Mouse (Mus musculus) gonadal fat pad, adult 2 months (tissue): ENCODE data around the gene Zmiz1. TPM values are rescaled to one million over a fixed set of nuclear protein-coding genes. Genes with fewer than 3 reads are reported as not detected.

ENCODE experiments used
- DNase-seq: peaks from one replicate; pipeline ENCODE4 v3.0.0-alpha.2; 2012; ENCODE audit warnings: low read depth
- polyA plus RNA-seq: library from polyadenylated mRNA; depleted of rRNA; stranded (reverse); fragments of >200 nt; gene quantifications from 2 replicates; pipeline ENCODE4 v1.2.3, GENCODE M21; 2012

The Zmiz1 gene
- polyA plus RNA-seq, 1 experiment, result 16.3 TPM

DNA sequence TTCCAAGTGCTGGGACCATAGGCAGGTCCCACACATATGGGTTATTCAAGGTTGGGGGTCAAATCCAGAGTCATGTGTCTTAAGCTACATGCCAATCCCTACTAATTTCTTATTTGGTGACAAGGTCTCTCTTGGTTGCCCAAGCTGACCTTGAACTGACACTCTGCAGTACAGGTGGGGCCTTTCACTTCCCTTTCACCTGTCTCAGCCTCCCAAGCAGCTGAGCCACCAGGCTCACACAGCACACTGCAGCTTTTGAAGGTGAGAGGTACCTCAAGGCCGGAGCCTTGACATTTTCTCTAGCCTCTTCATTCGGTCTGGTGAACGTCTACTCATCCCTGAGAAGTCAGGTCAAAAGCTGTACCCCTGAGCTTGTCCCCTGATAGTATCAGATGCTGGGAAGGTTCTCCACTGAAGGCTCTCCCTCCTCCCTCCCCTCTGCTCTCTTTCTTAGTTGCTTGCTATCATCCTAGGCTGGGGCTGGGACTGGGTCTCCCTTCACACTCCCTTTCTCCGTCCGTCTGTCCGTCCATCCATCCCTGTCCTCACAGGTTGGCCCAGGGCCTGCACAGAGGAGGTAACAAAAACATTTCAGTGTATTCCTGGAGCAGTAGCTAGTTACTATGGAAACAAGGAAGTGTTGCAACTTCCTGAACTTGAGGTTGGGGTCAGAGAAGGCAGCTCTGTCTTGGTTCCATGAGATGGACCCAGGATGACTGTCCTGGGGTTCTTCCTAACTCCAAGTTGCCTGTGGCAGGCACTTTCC, 13.3 kb downstream of the Zmiz1 start:
- no peak for DNase-seq

DNA sequence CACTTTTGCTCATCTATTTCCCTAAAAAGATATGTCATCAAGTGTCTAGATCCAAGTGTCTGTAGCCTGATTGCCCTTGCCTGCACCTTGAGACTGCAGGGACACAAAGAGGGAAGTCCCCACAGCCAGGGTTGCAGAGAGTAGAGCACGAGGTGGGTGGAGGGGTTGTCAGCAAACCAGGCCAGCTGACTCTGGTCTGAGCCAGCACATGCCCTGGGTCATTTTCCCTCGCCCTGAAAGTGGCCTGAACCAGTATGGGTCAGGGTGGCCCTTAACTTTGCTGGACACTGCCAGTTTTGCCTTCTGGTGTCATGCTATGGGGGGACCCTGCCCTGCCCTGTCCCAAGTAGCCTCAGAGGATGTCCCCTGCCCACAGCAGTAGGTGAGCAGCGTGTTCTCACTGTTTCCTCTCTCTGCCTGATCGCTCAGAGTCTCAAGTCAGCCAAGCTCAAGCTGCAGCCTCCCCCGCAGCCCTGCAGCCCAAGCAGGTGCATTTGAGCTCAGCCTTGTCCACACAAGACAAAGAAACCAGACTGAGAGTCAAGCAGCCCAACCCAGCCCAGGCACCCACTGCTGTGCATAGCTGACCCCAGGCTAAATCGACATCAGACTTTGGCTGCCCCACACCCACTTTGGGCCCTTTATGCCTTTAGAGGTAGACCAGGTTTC, 14.1 kb downstream of the Zmiz1 start:
- no peak for DNase-seq

GRCm38 (mm10) chr14:25474017-25474416, 15.0 kb downstream of the Zmiz1 start:
- DNase-seq, result no peak

- no peak for DNase-seq
These were observed 15.7 kb downstream of the Zmiz1 start for GRCm38 (mm10) chr14:25474732-25475131.

DNA sequence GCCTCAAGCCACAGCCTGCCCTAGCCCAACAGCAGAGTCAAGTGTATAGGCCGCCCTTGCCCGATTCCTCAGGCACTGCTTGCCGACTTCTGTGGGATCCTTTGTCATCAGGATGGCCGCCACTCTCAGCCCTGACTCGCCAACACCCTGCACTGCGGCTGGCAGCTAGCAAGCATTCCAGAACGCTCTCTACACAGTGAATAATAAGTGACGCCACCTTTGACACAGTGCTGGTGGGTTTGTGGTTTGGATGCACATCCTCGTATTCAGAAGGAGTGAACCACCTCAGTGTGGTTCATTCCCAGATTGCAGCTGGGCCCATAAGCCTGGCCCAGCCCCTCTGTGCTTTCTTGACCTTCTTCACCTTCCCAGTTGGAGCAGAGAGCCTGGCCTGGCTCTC, 17.1 kb downstream of the Zmiz1 start:
- no peak for DNase-seq

GRCm38 (mm10) chr14:25476453-25476852, 17.5 kb downstream of the Zmiz1 start:
- no peak for DNase-seq

DNA sequence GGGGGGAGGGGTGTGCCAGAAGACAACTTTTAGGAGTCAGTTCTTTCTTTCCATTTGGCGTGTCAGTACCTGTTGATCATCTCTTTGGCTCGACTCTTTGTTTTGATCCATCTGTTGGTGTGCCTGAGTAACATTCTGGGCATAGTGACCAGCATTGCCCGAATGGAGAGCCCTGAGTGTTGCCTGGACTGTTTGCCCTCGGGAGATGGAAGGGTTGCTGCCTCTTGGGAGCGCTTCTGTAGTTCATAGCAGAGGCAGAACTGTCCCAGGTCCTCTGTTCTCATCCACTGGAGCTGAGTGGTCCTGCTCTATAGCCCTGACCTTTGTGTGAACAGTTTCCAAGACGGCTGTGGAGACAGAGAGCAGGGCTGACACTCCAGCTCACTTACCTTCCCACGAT, 18.3 kb downstream of the Zmiz1 start:
- no peak for DNase-seq

DNA sequence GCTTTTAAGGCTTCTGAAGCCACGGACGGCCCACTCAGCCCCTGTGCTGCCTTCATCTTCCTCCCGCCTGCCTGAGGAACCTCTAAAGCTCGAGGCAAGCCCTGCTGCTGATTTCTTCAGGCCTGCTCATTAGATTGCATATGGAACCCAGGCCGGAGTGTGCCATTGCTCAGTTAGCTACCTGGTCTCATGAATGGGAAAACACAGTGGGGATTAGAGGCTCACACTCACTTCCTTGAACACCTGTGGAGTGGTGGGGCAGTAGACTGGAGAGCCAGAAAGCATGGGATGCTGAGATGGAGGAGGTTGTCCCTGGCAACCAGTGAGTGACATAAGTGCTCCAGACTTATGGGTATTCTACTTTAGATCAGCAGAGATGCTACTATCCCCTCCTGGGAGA, 19.3 kb downstream of the Zmiz1 start:
- DNase-seq, result no peak

- no peak for DNase-seq
These were observed 19.8 kb downstream of the Zmiz1 start for GRCm38 (mm10) chr14:25478755-25479154.

- DNase-seq, result no peak
These were observed 20.9 kb downstream of the Zmiz1 start for GRCm38 (mm10) chr14:25479841-25480252.

- no peak for DNase-seq
These were observed 21.5 kb downstream of the Zmiz1 start for GRCm38 (mm10) chr14:25480443-25480842.

- DNase-seq, result no peak
These were observed 22.1 kb downstream of the Zmiz1 start for GRCm38 (mm10) chr14:25480916-25481666.

- DNase-seq, result no peak
These were observed 22.8 kb downstream of the Zmiz1 start for GRCm38 (mm10) chr14:25481667-25482331.

GRCm38 (mm10) chr14:25482404-25482803, 23.4 kb downstream of the Zmiz1 start:
- no peak for DNase-seq

- no peak for DNase-seq
These were observed 24.3 kb downstream of the Zmiz1 start for GRCm38 (mm10) chr14:25483285-25483684.

- no peak for DNase-seq
These were observed 25.1 kb downstream of the Zmiz1 start for GRCm38 (mm10) chr14:25484049-25484448.

DNA sequence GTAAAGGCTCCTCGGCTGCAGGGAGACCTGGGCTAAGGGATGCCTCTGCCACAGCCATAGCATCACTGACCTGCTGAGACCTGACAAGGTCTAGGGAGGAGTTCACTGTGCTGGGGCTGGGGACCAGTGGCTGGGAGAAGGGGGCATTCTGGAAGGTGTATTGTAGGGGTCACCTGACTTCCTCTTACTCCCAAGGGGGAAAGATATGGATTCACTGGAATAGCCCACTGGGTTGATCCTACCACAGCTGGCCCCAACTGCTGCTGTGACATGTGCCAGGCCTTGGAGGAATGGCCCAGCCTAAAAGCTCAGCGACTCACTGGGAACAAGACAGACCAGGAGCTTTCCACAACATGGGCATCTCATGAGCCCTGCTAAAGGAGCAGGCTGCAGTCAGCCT, 27.2 kb downstream of the Zmiz1 start:
- DNase-seq, result no peak

GRCm38 (mm10) chr14:25486742-25487469, 27.9 kb downstream of the Zmiz1 start:
- no peak for DNase-seq

DNA sequence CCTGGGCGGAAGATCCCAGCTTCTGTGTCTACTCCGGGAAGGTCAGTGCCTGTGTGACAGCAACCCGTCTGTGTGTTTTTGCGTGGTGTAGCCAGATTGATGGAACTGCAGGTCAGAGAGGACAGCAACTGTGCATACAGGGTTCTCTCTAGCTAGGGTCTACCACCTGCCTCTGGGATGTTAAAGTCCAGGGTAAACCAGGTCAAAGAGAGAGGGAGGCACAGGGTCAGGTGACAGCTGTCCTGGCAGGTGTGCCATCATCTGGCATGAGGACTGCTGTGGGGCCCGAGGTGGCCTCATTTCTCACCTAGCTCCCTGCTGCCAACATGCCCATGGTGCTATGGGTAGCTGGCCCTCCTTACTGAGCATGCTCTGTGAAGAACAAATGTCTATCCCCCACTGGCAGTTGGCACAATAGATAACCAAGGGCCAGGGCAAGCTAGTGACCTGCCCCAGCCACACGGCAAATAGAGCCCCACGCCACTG, 28.5 kb downstream of the Zmiz1 start:
- DNase-seq, result no peak

DNA sequence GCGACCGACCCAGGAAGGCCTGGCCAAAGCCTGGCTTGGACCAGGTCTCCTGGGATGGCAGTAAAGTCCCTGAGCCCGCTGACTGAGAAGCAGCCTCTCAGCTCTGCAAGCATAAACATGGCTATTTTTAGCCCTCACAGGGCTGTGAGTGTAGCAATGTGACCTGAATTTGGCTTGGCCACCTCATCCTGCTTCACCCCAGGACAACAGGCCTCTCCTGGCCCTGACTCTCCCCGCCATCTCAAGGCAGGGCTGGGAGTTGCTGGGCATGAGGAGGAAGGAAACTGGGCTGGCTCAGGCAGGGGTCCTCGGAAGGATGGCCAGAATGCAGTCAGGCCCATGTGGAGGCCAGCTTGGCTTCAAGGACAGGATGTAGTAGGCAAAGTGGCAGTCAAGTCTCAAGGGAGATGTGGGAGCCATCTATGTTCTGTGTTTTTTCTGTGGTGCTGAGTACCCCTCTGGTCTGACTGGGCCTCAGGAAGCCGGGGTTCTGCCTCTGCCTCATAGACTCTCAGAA, 29.2 kb downstream of the Zmiz1 start:
- no peak for DNase-seq
